Mouse (Mus musculus) hindbrain, embryonic 15.5 days (tissue): Measurements from ENCODE around the gene Cacng1. TPM values are rescaled to one million over a fixed set of nuclear protein-coding genes. Genes with fewer than 3 reads are reported as not detected.
A peak's percentile ranks its signal among the peaks of the same experiment; 100 is the strongest.

Experiments
- ATAC-seq: fragments of 200-750 bp; cut with Nextera tagmentation; 2 replicates; pipeline ENCODE4 v1.8.0; 2017; ENCODE audit warnings: low read depth, moderate number of reproducible peaks, moderate TSS enrichment; ENCODE audit not compliant: low FRiP score
- H3K27ac ChIP-seq: fragments of 300-500 bp; sonication (generic); replicated peaks from 2 replicates; pipeline ENCODE4 v1.5.1; 2015; ENCODE audit warnings: mild to moderate bottlenecking, inconsistent platforms
- H3K27me3 ChIP-seq: fragments of 300-500 bp; sonication (generic); 2 replicates; pipeline ENCODE4 v1.6.1; 2015; ENCODE audit warnings: control low read depth, inconsistent platforms
- H3K36me3 ChIP-seq: fragments of 300-500 bp; sonication (generic); 2 replicates; pipeline ENCODE4 v1.6.1; 2015; ENCODE audit warnings: control low read depth, inconsistent platforms
- H3K4me1 ChIP-seq: fragments of 300-500 bp; sonication (generic); replicated peaks from 2 replicates; pipeline ENCODE4 v1.6.1; 2015; ENCODE audit warnings: control low read depth, inconsistent platforms
- H3K4me2 ChIP-seq: fragments of 300-500 bp; sonication (generic); 2 replicates; pipeline ENCODE4 v1.6.1; 2015; ENCODE audit warnings: moderate library complexity, mild to moderate bottlenecking, inconsistent platforms
- H3K4me3 ChIP-seq: fragments of 300-500 bp; sonication (generic); 2 replicates; pipeline ENCODE4 v1.5.1; 2015; ENCODE audit warnings: mild to moderate bottlenecking, inconsistent platforms
- H3K9ac ChIP-seq: fragments of 300-500 bp; sonication (generic); 2 replicates; pipeline ENCODE4 v1.6.1; 2015; ENCODE audit warnings: inconsistent platforms
- H3K9me3 ChIP-seq: fragments of 300-500 bp; sonication (generic); 2 replicates; pipeline ENCODE4 v1.6.1; 2016; ENCODE audit warnings: control low read depth, inconsistent platforms
- WGBS: fragments of 180-500 bp; shearing (Covaris S2); methylation state at CpG from one replicate; pipeline ENCODE4 v1.1.7; 2015; 5-methylcytosine and 5-hydroxymethylcytosine counted together
- polyA plus RNA-seq: library from polyadenylated mRNA; unstranded; fragments of >200 nt; fragmentation: Nextera tagmentation; extraction: Ambion mirVana; gene quantifications from 2 replicates; pipeline ENCODE4 v1.2.1, GENCODE M21; 2015

Cacng1 gene
- polyA plus RNA-seq, 1 experiment from 2014 or later, result 0.43 TPM

GRCm38 (mm10) chr11:107674601-107675000, 41.7 kb downstream of the Cacng1 start:
- Histone ChIP-seq H3K9me3 (0 out of 2 replicates have a peak, but pooled peaks cover 3% of the 10 kb centered on the region), H3K4me3 (no peak overlapping the region), H3K4me2 (no peak overlapping the region), H3K36me3 (peaks cover 37% of the 10 kb centered on the region), H3K27me3 (no peaks in the 10 kb centered on the region), H3K4me1 (peaks cover 18% of the 10 kb centered on the region), H3K9ac (no peak overlapping the region), H3K27ac (no peak overlapping the region)
- WGBS, result 92% methylated on average over 8 of the region's 8 CpGs
- no peak for ATAC-seq

- ATAC-seq, result no peak
- H3K27ac ChIP-seq, result no peak overlapping the region
- H3K36me3 ChIP-seq, result peaks cover 37% of the 10 kb centered on the region
- WGBS, result 87% methylated on average over 5 of the region's 5 CpGs
- no peaks in the 10 kb centered on the region for H3K27me3 ChIP-seq
- peaks cover 18% of the 10 kb centered on the region for H3K4me1 ChIP-seq
- H3K4me2 ChIP-seq, result no peak overlapping the region
- no peak overlapping the region for H3K4me3 ChIP-seq
- 0 out of 2 replicates have a peak, but pooled peaks cover 3% of the 10 kb centered on the region for H3K9me3 ChIP-seq
- no peak overlapping the region for H3K9ac ChIP-seq
These were observed 42.3 kb downstream of the Cacng1 start for GRCm38 (mm10) chr11:107674006-107674405.

- Histone ChIP-seq H3K4me1 (no peaks in the 10 kb centered on the region), H3K27ac (no peak overlapping the region), H3K27me3 (no peaks in the 10 kb centered on the region), H3K36me3 (peaks cover 54% of the 10 kb centered on the region), H3K4me3 (no peak overlapping the region), H3K9ac (no peak overlapping the region), H3K4me2 (no peak overlapping the region), H3K9me3 (no peaks in the 10 kb centered on the region)
- no peak for ATAC-seq
- WGBS, result 87% methylated on average over 4 of the region's 4 CpGs
These were observed 47.3 kb downstream of the Cacng1 start for GRCm38 (mm10) chr11:107668977-107669376.

- H3K27me3 ChIP-seq, result no peaks in the 10 kb centered on the region
- no peak overlapping the region for H3K4me2 ChIP-seq
- ATAC-seq, result no peak
- H3K9ac ChIP-seq, result no peak overlapping the region
- no peak overlapping the region for H3K4me3 ChIP-seq
- H3K4me1 ChIP-seq, result no peaks in the 10 kb centered on the region
- H3K9me3 ChIP-seq, result no peaks in the 10 kb centered on the region
- peaks cover 48% of the 10 kb centered on the region for H3K36me3 ChIP-seq
- 91% methylated on average over 6 of the region's 6 CpGs for WGBS
- no peak overlapping the region for H3K27ac ChIP-seq
These were observed 48.1 kb downstream of the Cacng1 start for GRCm38 (mm10) chr11:107668223-107668622.

GRCm38 (mm10) chr11:107667542-107667941, 48.8 kb downstream of the Cacng1 start:
- no peak overlapping the region for H3K9ac ChIP-seq
- H3K36me3 ChIP-seq, result peaks cover 41% of the 10 kb centered on the region
- ATAC-seq, result no peak
- H3K27ac ChIP-seq, result no peak overlapping the region
- H3K27me3 ChIP-seq, result no peaks in the 10 kb centered on the region
- 93% methylated on average over 2 of the region's 2 CpGs for WGBS
- H3K9me3 ChIP-seq, result no peaks in the 10 kb centered on the region
- no peaks in the 10 kb centered on the region for H3K4me1 ChIP-seq
- H3K4me2 ChIP-seq, result no peak overlapping the region
- no peak overlapping the region for H3K4me3 ChIP-seq

GRCm38 (mm10) chr11:107662666-107663065, 53.7 kb downstream of the Cacng1 start:
- no peak for ATAC-seq

GRCm38 (mm10) chr11:107660452-107660851, 55.9 kb downstream of the Cacng1 start:
- H3K4me2 ChIP-seq, result no peak overlapping the region
- no peak overlapping the region for H3K27ac ChIP-seq
- peaks cover 9% of the 10 kb centered on the region; the same call in 1 of the 2 replicates for H3K4me1 ChIP-seq
- peaks cover 17% of the 10 kb centered on the region for H3K36me3 ChIP-seq
- no peak overlapping the region for H3K4me3 ChIP-seq
- no peak overlapping the region for H3K9ac ChIP-seq
- no peaks in the 10 kb centered on the region for H3K27me3 ChIP-seq
- 92% methylated on average over 4 of the region's 4 CpGs for WGBS
- H3K9me3 ChIP-seq, result no peaks in the 10 kb centered on the region
- ATAC-seq, result no peak

More at GRCm38 (mm10) chr11:107662666-107663065, 53.7 kb downstream of the Cacng1 start:
- Histone ChIP-seq H3K4me3 (no peak overlapping the region), H3K9ac (no peak overlapping the region), H3K36me3 (peaks cover 21% of the 10 kb centered on the region), H3K9me3 (no peaks in the 10 kb centered on the region), H3K27me3 (no peaks in the 10 kb centered on the region), H3K4me1 (peaks cover 9% of the 10 kb centered on the region; the same call in 1 of the 2 replicates), H3K27ac (no peak overlapping the region), H3K4me2 (no peak overlapping the region)
- 75% methylated on average over 5 of the region's 5 CpGs for WGBS

GRCm38 (mm10) chr11:107657117-107657516, 59.2 kb downstream of the Cacng1 start:
- Histone ChIP-seq H3K27me3 (no peaks in the 10 kb centered on the region), H3K4me2 (no peak overlapping the region), H3K4me3 (no peak overlapping the region), H3K9ac (no peak overlapping the region), H3K27ac (0 out of 2 replicates have a peak overlapping the region, but pooled peaks have one; percentile 30), H3K4me1 (peaks cover 10% of the 10 kb centered on the region; the same call in 1 of the 2 replicates), H3K9me3 (no peaks in the 10 kb centered on the region), H3K36me3 (peaks cover 12% of the 10 kb centered on the region)
- 60% methylated on average over 5 of the region's 5 CpGs for WGBS
- peak; percentile 19; the same call in 1 of the 2 replicates for ATAC-seq

- H3K4me1 ChIP-seq, result peaks cover 11% of the 10 kb centered on the region
- H3K9me3 ChIP-seq, result no peaks in the 10 kb centered on the region
- 86% methylated on average over 4 of the region's 4 CpGs for WGBS
- H3K27me3 ChIP-seq, result no peaks in the 10 kb centered on the region
- H3K4me3 ChIP-seq, result no peak overlapping the region
- ATAC-seq, result no peak
- H3K36me3 ChIP-seq, result peaks cover 8% of the 10 kb centered on the region
- H3K9ac ChIP-seq, result no peak overlapping the region
- H3K4me2 ChIP-seq, result no peak overlapping the region
- no peak overlapping the region for H3K27ac ChIP-seq
These were observed 60.8 kb downstream of the Cacng1 start for GRCm38 (mm10) chr11:107655538-107655937.

Other genes with a start within 250 kb of the Cacng1 start
- gene Pitpnc1, start 245.8 kb downstream of the Cacng1 start, polyA plus RNA-seq, result 38.3 and 39.2 TPM in 2 replicates
- gene Psmd12, start 237.0 kb downstream of the Cacng1 start, polyA plus RNA-seq, result 149 and 153 TPM in 2 replicates
- gene Helz, start 168.6 kb downstream of the Cacng1 start, polyA plus RNA-seq, result 15.4 and 16.8 TPM in 2 replicates
- gene Cacng4, start 78.0 kb upstream of the Cacng1 start, polyA plus RNA-seq, result 67.7 and 81.1 TPM in 2 replicates
- 10.7 and 11.5 TPM in 2 replicates for gene Cacng5, start 198.5 kb upstream of the Cacng1 start, polyA plus RNA-seq